Mouse (Mus musculus): Measurements from ENCODE around the gene Gm42906. TPM values are rescaled to one million over a fixed set of nuclear protein-coding genes. Genes with fewer than 3 reads are reported as not detected.
A peak's percentile ranks its signal among the peaks of the same experiment; 100 is the strongest.

Gene Gm42906
- polyA plus RNA-seq, 1 experiment from 2014 or later = not detected

DNA sequence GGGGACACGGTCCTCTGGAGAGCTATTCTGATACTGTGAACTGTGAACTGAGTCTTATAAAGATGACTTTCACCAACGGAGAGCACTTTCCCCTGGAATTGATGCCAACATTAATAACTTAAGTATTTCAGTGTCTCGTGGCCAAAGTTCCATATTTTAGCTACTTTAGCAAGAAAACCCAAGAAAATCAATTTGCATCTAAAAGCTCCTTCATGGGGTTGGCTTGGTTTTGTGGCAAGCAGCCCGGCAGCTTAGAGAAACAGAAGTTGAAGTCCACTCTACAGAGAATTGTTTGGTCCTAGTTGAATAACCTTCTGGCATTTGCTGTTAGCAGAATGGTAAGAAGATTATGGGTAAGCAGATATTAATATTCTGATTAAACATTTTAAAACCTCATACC, 196.6 kb downstream of the Gm42906 start:
- Histone ChIP-seq H3K4me3 (replicated peaks) (no peak overlapping the region), H3K4me2 (replicated peaks) (no peak overlapping the region), H3K9me3 (replicated peaks) (no peaks in the 10 kb centered on the region), H3K27ac (replicated peaks) (no peak overlapping the region), H3K36me3 (no peaks in the 10 kb centered on the region), H3K27me3 (peaks cover 8% of the 10 kb centered on the region), H3K4me1 (peaks cover 12% of the 10 kb centered on the region), H3K9ac (no peak overlapping the region)
- 65% methylated on average over 4 of the region's 4 CpGs for WGBS
- ATAC-seq (ENCODE audit: insufficient number of reproducible peaks, low FRiP score, low TSS enrichment, low read depth) = no peak

- Histone ChIP-seq H3K4me2 (replicated peaks) (no peak overlapping the region), H3K27me3 (peaks cover 8% of the 10 kb centered on the region), H3K9me3 (replicated peaks) (no peaks in the 10 kb centered on the region), H3K4me3 (replicated peaks) (no peak overlapping the region), H3K4me1 (peaks cover 12% of the 10 kb centered on the region), H3K36me3 (no peaks in the 10 kb centered on the region), H3K27ac (replicated peaks) (no peak overlapping the region), H3K9ac (no peak overlapping the region)
- WGBS = 83% methylated on average over 4 of the region's 4 CpGs
- ATAC-seq (ENCODE audit: insufficient number of reproducible peaks, low FRiP score, low TSS enrichment, low read depth) = no peak
These were observed 197.5 kb downstream of the Gm42906 start for GRCm38 (mm10) chr5:151230427-151230826.

DNA sequence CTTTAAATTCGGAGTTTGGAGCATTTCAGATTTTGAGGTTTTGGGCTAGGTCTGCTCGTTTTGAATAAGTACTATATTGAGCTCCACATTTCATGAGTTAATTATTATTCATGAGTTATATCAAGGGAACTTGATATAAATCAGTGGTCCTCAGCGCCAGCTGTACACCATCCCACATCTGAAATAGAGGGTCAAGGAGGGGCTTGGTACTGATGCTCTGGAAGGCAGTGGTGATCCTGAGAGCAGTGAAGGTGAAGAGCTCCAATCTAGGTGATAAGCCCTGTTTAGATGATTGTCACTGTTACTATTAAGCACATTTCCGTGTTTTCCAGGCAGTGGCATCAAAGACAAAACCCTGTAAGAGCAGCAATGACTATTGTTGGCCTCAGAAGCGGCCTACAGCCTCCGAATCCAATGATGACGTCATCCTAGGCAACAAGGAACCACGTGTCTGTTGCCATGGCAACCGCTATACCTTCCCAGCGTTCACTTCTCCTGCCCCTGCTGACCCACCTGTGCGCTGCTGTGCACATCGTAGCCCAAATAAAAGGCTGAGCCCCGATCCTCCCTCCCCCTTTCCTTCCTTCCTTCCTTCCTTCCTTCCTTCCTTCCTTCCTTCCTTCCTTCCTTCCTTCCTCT, 199.5 kb downstream of the Gm42906 start:
- Histone ChIP-seq H3K4me2 (replicated peaks) (no peak overlapping the region), H3K9ac (no peak overlapping the region), H3K9me3 (replicated peaks) (no peaks in the 10 kb centered on the region), H3K4me3 (replicated peaks) (no peak overlapping the region), H3K27me3 (peaks cover 6% of the 10 kb centered on the region), H3K36me3 (no peaks in the 10 kb centered on the region), H3K27ac (replicated peaks) (no peak overlapping the region), H3K4me1 (peaks cover 9% of the 10 kb centered on the region)
- ATAC-seq (ENCODE audit: insufficient number of reproducible peaks, low FRiP score, low TSS enrichment, low read depth) = no peak
- 68% methylated on average over 13 of the region's 13 CpGs for whole genome bisulfite sequencing

DNA sequence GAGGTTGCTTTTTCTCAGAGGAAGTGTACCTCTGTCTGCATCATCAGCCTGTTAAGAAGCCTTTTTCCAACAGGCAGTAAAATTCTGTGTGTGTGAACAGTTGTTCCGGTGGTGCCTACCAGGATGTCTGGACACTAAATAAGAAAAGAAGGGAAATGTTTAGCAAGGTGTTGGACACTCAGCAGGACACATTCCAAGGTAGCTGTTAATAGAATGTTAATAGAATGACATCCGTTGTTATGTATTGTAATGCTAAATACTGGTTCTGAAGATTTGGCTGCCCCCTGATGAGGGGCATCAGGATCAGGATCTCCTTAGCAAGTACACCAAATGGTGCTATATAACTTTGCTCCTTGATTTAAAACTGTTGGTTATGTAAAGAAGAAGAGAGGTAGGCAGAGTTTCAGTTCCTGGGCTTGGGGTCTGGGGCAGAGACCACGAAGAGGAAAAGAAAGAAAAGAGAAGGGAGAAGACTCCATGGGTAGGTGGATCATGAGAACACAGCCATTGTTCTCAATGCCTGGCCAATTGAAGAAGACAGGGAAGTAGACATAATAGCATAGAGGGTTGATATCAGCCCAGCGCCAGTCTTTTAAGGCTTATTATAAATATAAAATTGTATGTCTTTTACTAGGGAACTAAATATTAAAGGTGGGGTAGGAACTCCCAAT, 204.1 kb downstream of the Gm42906 start:
- Histone ChIP-seq H3K4me3 (replicated peaks) (no peak overlapping the region), H3K36me3 (no peaks in the 10 kb centered on the region), H3K9me3 (replicated peaks) (no peaks in the 10 kb centered on the region), H3K4me1 (peaks cover under 1% of the 10 kb centered on the region; the same call in 1 of the 2 replicates), H3K27ac (replicated peaks) (no peak overlapping the region), H3K27me3 (no peaks in the 10 kb centered on the region), H3K9ac (no peak overlapping the region), H3K4me2 (replicated peaks) (no peak overlapping the region)
- ATAC-seq (ENCODE audit: insufficient number of reproducible peaks, low FRiP score, low TSS enrichment, low read depth) = no peak
- 81% methylated on average over 4 of the region's 4 CpGs for WGBS

DNA sequence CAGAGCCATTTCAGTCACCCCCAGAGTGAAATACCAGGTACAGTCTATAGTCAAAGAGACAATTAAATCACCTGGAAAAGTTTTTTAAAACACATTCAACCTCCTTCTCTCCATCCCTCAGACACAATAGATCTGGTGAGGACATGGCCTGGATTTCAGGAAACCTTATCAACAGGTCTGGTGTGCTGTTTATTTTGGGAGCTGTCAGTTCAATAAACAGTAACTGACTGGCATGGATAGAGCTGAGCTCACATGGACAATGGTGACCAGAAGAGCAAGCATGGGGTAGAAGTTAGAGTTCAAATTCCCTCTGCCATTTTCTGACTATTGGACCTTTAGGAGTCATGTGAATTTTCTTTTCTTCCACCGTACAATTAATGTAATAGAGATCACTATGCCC, 205.2 kb downstream of the Gm42906 start:
- H3K9me3 ChIP-seq (replicated peaks) = no peaks in the 10 kb centered on the region
- no peak overlapping the region for H3K27ac ChIP-seq (replicated peaks)
- no peak overlapping the region for H3K4me2 ChIP-seq (replicated peaks)
- no peaks in the 10 kb centered on the region for H3K36me3 ChIP-seq
- H3K9ac ChIP-seq = no peak overlapping the region
- WGBS = 81% methylated on average over 1 of the region's 1 CpGs
- H3K4me3 ChIP-seq (replicated peaks) = no peak overlapping the region
- H3K4me1 ChIP-seq = peaks cover 2% of the 10 kb centered on the region; the same call in 1 of the 2 replicates
- no peak for ATAC-seq (ENCODE audit: insufficient number of reproducible peaks, low FRiP score, low TSS enrichment, low read depth)
- H3K27me3 ChIP-seq = no peaks in the 10 kb centered on the region

GRCm38 (mm10) chr5:151218689-151219115, 209.3 kb downstream of the Gm42906 start:
- no peak overlapping the region for H3K27ac ChIP-seq (replicated peaks)

DNA sequence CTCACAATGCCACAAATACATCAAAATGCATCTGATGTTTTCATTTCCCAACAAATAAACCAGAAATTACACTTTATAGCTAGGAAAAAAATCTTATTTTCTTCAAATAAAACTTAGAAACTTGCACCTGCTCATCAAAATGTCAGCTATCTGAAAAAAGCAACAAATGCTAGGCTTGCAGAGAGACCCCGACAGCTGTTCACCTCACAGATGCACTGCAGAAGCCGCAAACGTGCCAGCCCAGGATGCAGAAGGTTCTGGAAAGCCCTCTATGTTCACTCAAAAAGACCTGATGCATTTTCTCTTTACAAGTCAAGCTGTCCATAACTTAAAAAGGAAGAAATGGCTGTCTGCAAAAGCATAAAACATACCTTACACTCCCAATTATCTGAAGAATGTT, 214.9 kb downstream of the Gm42906 start:
- Histone ChIP-seq H3K27ac (replicated peaks) (no peak overlapping the region), H3K4me2 (replicated peaks) (no peak overlapping the region), H3K9ac (no peak overlapping the region), H3K4me3 (replicated peaks) (no peak overlapping the region), H3K36me3 (no peaks in the 10 kb centered on the region), H3K27me3 (no peaks in the 10 kb centered on the region), H3K4me1 (no peaks in the 10 kb centered on the region), H3K9me3 (replicated peaks) (no peaks in the 10 kb centered on the region)
- no peak for ATAC-seq (ENCODE audit: insufficient number of reproducible peaks, low FRiP score, low TSS enrichment, low read depth)
- WGBS = 71% methylated on average over 3 of the region's 3 CpGs

More at GRCm38 (mm10) chr5:151218689-151219115, 209.3 kb downstream of the Gm42906 start:
- peak; percentile 29; the same call in 1 of the 2 replicates for ATAC-seq (ENCODE audit: insufficient number of reproducible peaks, low FRiP score, low TSS enrichment, low read depth)
- H3K36me3 ChIP-seq = no peaks in the 10 kb centered on the region
- no peaks in the 10 kb centered on the region for H3K27me3 ChIP-seq
- 33% methylated on average over 6 of the region's 6 CpGs for WGBS
- no peak overlapping the region for H3K4me2 ChIP-seq (replicated peaks)
- no peak overlapping the region for H3K4me3 ChIP-seq (replicated peaks)
- H3K4me1 ChIP-seq = peaks cover 2% of the 10 kb centered on the region; the same call in 1 of the 2 replicates
- H3K9me3 ChIP-seq (replicated peaks) = no peaks in the 10 kb centered on the region
- no peak overlapping the region for H3K9ac ChIP-seq

- no peaks in the 10 kb centered on the region for H3K36me3 ChIP-seq
- no peak overlapping the region for H3K27ac ChIP-seq (replicated peaks)
- H3K4me2 ChIP-seq (replicated peaks) = no peak overlapping the region
- H3K9ac ChIP-seq = no peak overlapping the region
- H3K4me3 ChIP-seq (replicated peaks) = no peak overlapping the region
- no peaks in the 10 kb centered on the region for H3K27me3 ChIP-seq
- ATAC-seq (ENCODE audit: insufficient number of reproducible peaks, low FRiP score, low TSS enrichment, low read depth) = no peak
- 88% methylated on average over 1 of the region's 1 CpGs for WGBS
- H3K9me3 ChIP-seq (replicated peaks) = no peaks in the 10 kb centered on the region
- no peaks in the 10 kb centered on the region for H3K4me1 ChIP-seq
These were observed 217.1 kb downstream of the Gm42906 start for GRCm38 (mm10) chr5:151210869-151211268.

DNA sequence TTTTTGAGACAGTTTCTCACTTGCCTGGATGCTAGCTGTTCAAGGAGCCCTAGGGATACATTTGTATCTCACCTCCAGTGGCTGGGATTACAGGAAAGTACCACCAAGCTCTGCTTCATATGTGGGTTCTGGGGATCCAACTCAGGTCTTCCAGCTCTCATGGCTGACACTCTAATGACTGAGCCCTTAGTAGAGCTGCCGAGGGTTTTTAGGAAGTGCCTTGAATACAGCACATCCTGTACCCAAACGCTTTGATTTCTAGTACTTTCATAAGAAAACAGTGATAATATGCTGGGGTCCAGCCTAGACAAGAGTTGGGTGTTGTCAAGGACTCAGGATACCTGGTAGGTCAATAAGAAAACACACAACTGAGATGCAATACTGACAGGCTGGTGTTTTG, 217.9 kb downstream of the Gm42906 start:
- 81% methylated on average over 2 of the region's 2 CpGs for WGBS
- H3K27ac ChIP-seq (replicated peaks) = no peak overlapping the region
- no peaks in the 10 kb centered on the region for H3K9me3 ChIP-seq (replicated peaks)
- ATAC-seq (ENCODE audit: insufficient number of reproducible peaks, low FRiP score, low TSS enrichment, low read depth) = no peak
- H3K36me3 ChIP-seq = no peaks in the 10 kb centered on the region
- H3K4me1 ChIP-seq = no peaks in the 10 kb centered on the region
- no peak overlapping the region for H3K9ac ChIP-seq
- H3K27me3 ChIP-seq = no peaks in the 10 kb centered on the region
- H3K4me3 ChIP-seq (replicated peaks) = no peak overlapping the region
- no peak overlapping the region for H3K4me2 ChIP-seq (replicated peaks)

- Histone ChIP-seq H3K9ac (no peak overlapping the region), H3K4me1 (no peaks in the 10 kb centered on the region), H3K4me3 (replicated peaks) (no peak overlapping the region), H3K27me3 (no peaks in the 10 kb centered on the region), H3K27ac (replicated peaks) (no peak overlapping the region), H3K9me3 (replicated peaks) (no peaks in the 10 kb centered on the region), H3K4me2 (replicated peaks) (no peak overlapping the region), H3K36me3 (no peaks in the 10 kb centered on the region)
- WGBS = 88% methylated on average over 4 of the region's 4 CpGs
- no peak for ATAC-seq (ENCODE audit: insufficient number of reproducible peaks, low FRiP score, low TSS enrichment, low read depth)
These were observed 222.9 kb downstream of the Gm42906 start for GRCm38 (mm10) chr5:151205017-151205416.

DNA sequence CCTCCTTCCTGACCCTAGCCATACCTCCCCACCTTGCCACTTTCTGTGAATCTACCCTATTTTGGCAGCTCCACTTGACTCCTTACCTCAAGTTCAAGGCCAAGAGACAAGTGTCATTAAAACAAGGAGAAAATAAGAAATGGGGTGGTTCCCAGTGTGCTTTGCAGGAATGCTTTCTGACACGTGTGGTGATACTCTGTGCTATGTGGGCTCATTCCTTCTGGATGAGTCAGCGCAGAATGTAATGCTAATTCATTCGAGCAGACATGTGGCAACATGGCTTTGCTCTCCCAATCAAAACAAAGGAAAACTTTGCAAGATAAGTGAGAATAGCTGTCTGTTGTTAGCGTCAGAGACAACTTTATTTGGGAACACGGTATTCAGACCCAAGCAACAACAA, 225.0 kb downstream of the Gm42906 start:
- H3K36me3 ChIP-seq = no peaks in the 10 kb centered on the region
- no peak overlapping the region for H3K4me3 ChIP-seq (replicated peaks)
- no peak for ATAC-seq (ENCODE audit: insufficient number of reproducible peaks, low FRiP score, low TSS enrichment, low read depth)
- H3K27me3 ChIP-seq = no peaks in the 10 kb centered on the region
- H3K9me3 ChIP-seq (replicated peaks) = no peaks in the 10 kb centered on the region
- no peak overlapping the region for H3K27ac ChIP-seq (replicated peaks)
- H3K9ac ChIP-seq = no peak overlapping the region
- 35% methylated on average over 5 of the region's 5 CpGs for WGBS
- no peak overlapping the region for H3K4me2 ChIP-seq (replicated peaks)
- no peaks in the 10 kb centered on the region for H3K4me1 ChIP-seq

- Histone ChIP-seq H3K9me3 (replicated peaks) (no peaks in the 10 kb centered on the region), H3K9ac (no peak overlapping the region), H3K27me3 (no peaks in the 10 kb centered on the region), H3K4me2 (replicated peaks) (no peak overlapping the region), H3K27ac (replicated peaks) (no peak overlapping the region), H3K4me1 (0 out of 2 replicates have a peak, but pooled peaks cover 3% of the 10 kb centered on the region), H3K4me3 (replicated peaks) (no peak overlapping the region), H3K36me3 (no peaks in the 10 kb centered on the region)
- WGBS = 45% methylated on average over 3 of the region's 3 CpGs
- no peak for ATAC-seq (ENCODE audit: insufficient number of reproducible peaks, low FRiP score, low TSS enrichment, low read depth)
These were observed 226.7 kb downstream of the Gm42906 start for GRCm38 (mm10) chr5:151201220-151201619.
